ENCODE assay signal across 8 mouse cellular contexts in genomic region chr2:165367047-165367520, GRCm38 (mm10). TPM values are rescaled to one million over a fixed set of nuclear protein-coding genes. Genes with fewer than 3 reads are reported as not detected.
DNase-seq lines count a peak whose midpoint lies in the region; ATAC-seq lines count a peak whose summit lies in the region.

No protein-coding gene starts in this region.

- H3K4me1 ChIP-seq in midbrain, embryonic 11.5 days (ENCODE audit: control insufficient read depth, insufficient read depth, low read length): peaks cover 10% of the 10 kb centered on the region

- intact Hi-C loops in heart, postnatal 14 days (cut with DNase I): no loop called here

- H3K9ac ChIP-seq in midbrain, embryonic 11.5 days (ENCODE audit: low read length): no peak overlapping the region

- H3K4me3 ChIP-seq in midbrain, embryonic 11.5 days (ENCODE audit: low read depth, low read length): no peak overlapping the region; the same call in 1 of the 2 replicates

- DNase-seq in CD4-positive helper T cell, adult 2 months (ENCODE audit: low read depth, low spot score): peak; percentile 54
- peak; percentile 16 for DNase-seq in adrenal gland, postnatal 25 days
- peak; percentile 14 to 16 for DNase-seq in heart, postnatal 14 days
- peak; percentile 81 for DNase-seq in large intestine, adult 2 months (ENCODE audit: low read depth, low spot score)
- DNase-seq in midbrain, embryonic 11.5 days (ENCODE audit: low spot score, missing footprints): peak; percentile 81
- DNase-seq in yolk sac, embryonic 10.5 days (ENCODE audit: low spot score): peak; percentile 57
- no peak for DNase-seq in gastrocnemius, adult 18-20 months (ENCODE audit: low spot score)
- DNase-seq in Muller cell, postnatal 12 days (ENCODE audit: inconsistent ontology term): no peak

- no peak for ATAC-seq in midbrain, embryonic 11.5 days (ENCODE audit: low FRiP score)

- no peaks in the 10 kb centered on the region for H3K36me3 ChIP-seq in midbrain, embryonic 11.5 days (ENCODE audit: control insufficient read depth, insufficient read depth, low read length)

- WGBS in large intestine, adult 2 months: 1% methylated on average over 6 of the region's 8 CpGs
- WGBS in midbrain, embryonic 11.5 days: 6% methylated on average over 5 of the region's 8 CpGs

- no peak overlapping the region for H3K27ac ChIP-seq in midbrain, embryonic 11.5 days (ENCODE audit: low read depth, low read length)

- H3K9me3 ChIP-seq in midbrain, embryonic 11.5 days (ENCODE audit: control insufficient read depth, low read length): no peaks in the 10 kb centered on the region

- H3K27me3 ChIP-seq in midbrain, embryonic 11.5 days (ENCODE audit: control insufficient read depth, insufficient read depth, low read length): peaks cover 2% of the 10 kb centered on the region; the same call in 1 of the 2 replicates

- peak overlapping the region; percentile 35 for H3K4me2 ChIP-seq in midbrain, embryonic 11.5 days

RNA-seq across cellular contexts. Expression of gene Zfp663, which starts 1.4 kb away (rescaled TPM):
- total RNA-seq in adrenal gland, postnatal 25 days (2021): not detected in 2 replicates
- not detected for total RNA-seq in heart, postnatal 14 days (2021)
- not detected in 2 replicates for polyA plus RNA-seq in large intestine, adult 2 months (2012; rRNA removed)
- 9.0 and 10.1 TPM in 2 replicates for polyA plus RNA-seq in midbrain, embryonic 11.5 days (2014; fragmentation: Nextera tagmentation; extraction: Ambion mirVana)
- total RNA-seq in gastrocnemius, adult 18-20 months (2021): not detected

RNA-seq across cellular contexts. Expression of gene Zfp334, which starts 21.0 kb away (rescaled TPM):
- total RNA-seq in adrenal gland, postnatal 25 days (2021): 5.3 and 6.3 TPM in 2 replicates
- total RNA-seq in heart, postnatal 14 days (2021): 1 to 10 TPM; 2.9 to 3.0 TPM
- polyA plus RNA-seq in large intestine, adult 2 months (2012; rRNA removed): 0.45 and 0.62 TPM in 2 replicates
- 24.1 and 25.6 TPM in 2 replicates for polyA plus RNA-seq in midbrain, embryonic 11.5 days (2014; fragmentation: Nextera tagmentation; extraction: Ambion mirVana)
- 1 to 10 TPM; 2.3 to 2.5 TPM for total RNA-seq in gastrocnemius, adult 18-20 months (2021)

RNA-seq across cellular contexts. Expression of gene Ocstamp, which starts 33.1 kb away (rescaled TPM):
- 0.15 TPM in 1 of 2 replicates, not detected in the other for total RNA-seq in adrenal gland, postnatal 25 days (2021)
- not detected for total RNA-seq in heart, postnatal 14 days (2021)
- polyA plus RNA-seq in large intestine, adult 2 months (2012; rRNA removed): 0.69 and 1.8 TPM in 2 replicates
- polyA plus RNA-seq in midbrain, embryonic 11.5 days (2014; fragmentation: Nextera tagmentation; extraction: Ambion mirVana): 0.04 and 0.11 TPM in 2 replicates
- under 1 TPM in 1 of 2 experiments, not detected in 1; 0.18 TPM for total RNA-seq in gastrocnemius, adult 18-20 months (2021)

RNA-seq across cellular contexts. Expression of gene Elmo2, which starts 40.8 kb away (rescaled TPM):
- 27.7 and 27.9 TPM in 2 replicates for total RNA-seq in adrenal gland, postnatal 25 days (2021)
- 10 to 100 TPM; 22.2 to 25.1 TPM for total RNA-seq in heart, postnatal 14 days (2021)
- polyA plus RNA-seq in large intestine, adult 2 months (2012; rRNA removed): 39.4 and 57.0 TPM in 2 replicates
- 79.9 and 83.1 TPM in 2 replicates for polyA plus RNA-seq in midbrain, embryonic 11.5 days (2014; fragmentation: Nextera tagmentation; extraction: Ambion mirVana)
- 10 to 100 TPM; 12.4 TPM for total RNA-seq in gastrocnemius, adult 18-20 months (2021)

Comparison
In these comparisons a context has a peak if more than half of its experiments do, and no peak if none do; other contexts are left out.
1. DNase-seq: peak in CD4-positive helper T cell, adult 2 months (single experiment), adrenal gland, postnatal 25 days (single experiment), heart, postnatal 14 days (2 of 2), large intestine, adult 2 months (single experiment), midbrain, embryonic 11.5 days (single experiment) and yolk sac, embryonic 10.5 days (single experiment); none in gastrocnemius, adult 18-20 months (single experiment) and Muller cell, postnatal 12 days (single experiment).